Mouse (Mus musculus): ENCODE results near the gene Gm13289.
"Not testable (repeated sequence)": the region's sequence is repeated elsewhere in the genome, so short reads cannot be mapped to it uniquely, and the experiment has no call there.

The Gm13289 gene

GRCm38 (mm10) chr4:88776622-88777021 is at the start of gene Gm13289:
Gene Gm13289, plus strand, starts transcription at chr4:88776922.
- DNase-seq (ENCODE audit: low read depth, low spot score): not testable (repeated sequence)

GRCm38 (mm10) chr4:88727324-88727723 is 49.4 kb upstream of the Gm13289 start:
- peak; percentile 46 for DNase-seq (ENCODE audit: low read depth, low spot score)

GRCm38 (mm10) chr4:88738480-88738879 is 38.2 kb upstream of the Gm13289 start:
- DNase-seq (ENCODE audit: low read depth, low spot score): peak; percentile 70

GRCm38 (mm10) chr4:88739036-88739435 is 37.7 kb upstream of the Gm13289 start:
- no peak for DNase-seq (ENCODE audit: low read depth, low spot score)

- DNase-seq (ENCODE audit: low read depth, low spot score): no peak
Observed at GRCm38 (mm10) chr4:88741426-88741825, 35.3 kb upstream of the Gm13289 start.

- no peak for DNase-seq (ENCODE audit: low read depth, low spot score)
Observed at GRCm38 (mm10) chr4:88742771-88743371, 33.9 kb upstream of the Gm13289 start.

GRCm38 (mm10) chr4:88744207-88744606 is 32.5 kb upstream of the Gm13289 start:
- DNase-seq (ENCODE audit: low read depth, low spot score): peak; percentile 28

GRCm38 (mm10) chr4:88749926-88750325 is 26.8 kb upstream of the Gm13289 start:
- DNase-seq (ENCODE audit: low read depth, low spot score): no peak

GRCm38 (mm10) chr4:88754818-88755340 is 21.8 kb upstream of the Gm13289 start, which contains the start of gene Gm13271:
Gene Gm13271, plus strand, starts transcription at chr4:88754868.
- not testable (repeated sequence) for DNase-seq (ENCODE audit: low read depth, low spot score)

- peak; percentile 2 for DNase-seq (ENCODE audit: low read depth, low spot score)
Observed at GRCm38 (mm10) chr4:88756581-88757513, 19.9 kb upstream of the Gm13289 start.

- not testable (repeated sequence) for DNase-seq (ENCODE audit: low read depth, low spot score)
Observed at GRCm38 (mm10) chr4:88757628-88758031, 19.1 kb upstream of the Gm13289 start.

- not testable (repeated sequence) for DNase-seq (ENCODE audit: low read depth, low spot score)
Observed at GRCm38 (mm10) chr4:88758751-88759150, 18.0 kb upstream of the Gm13289 start.

GRCm38 (mm10) chr4:88759610-88760268 is 17.0 kb upstream of the Gm13289 start, which contains the start of gene Gm13283:
Gene Gm13283, plus strand, starts transcription at chr4:88760119.
- peak; percentile 4 for DNase-seq (ENCODE audit: low read depth, low spot score)

- DNase-seq (ENCODE audit: low read depth, low spot score): not testable (repeated sequence)
Observed at GRCm38 (mm10) chr4:88760431-88760830, 16.3 kb upstream of the Gm13289 start.

- not testable (repeated sequence) for DNase-seq (ENCODE audit: low read depth, low spot score)
Observed at GRCm38 (mm10) chr4:88761776-88762175, 14.9 kb upstream of the Gm13289 start.

GRCm38 (mm10) chr4:88762341-88762740 is 14.4 kb upstream of the Gm13289 start:
- DNase-seq (ENCODE audit: low read depth, low spot score): not testable (repeated sequence)

GRCm38 (mm10) chr4:88763384-88764018 is 13.2 kb upstream of the Gm13289 start:
- peak; percentile 1 for DNase-seq (ENCODE audit: low read depth, low spot score)

- DNase-seq (ENCODE audit: low read depth, low spot score): not testable (repeated sequence)
Observed at GRCm38 (mm10) chr4:88773534-88773933, 3.2 kb upstream of the Gm13289 start, which contains the start of gene Gm13290. Gene Gm13290, plus strand, starts transcription at chr4:88773834.

GRCm38 (mm10) chr4:88779550-88779949 is 2.8 kb downstream of the Gm13289 start, which contains the start of gene Gm13272:
Gene Gm13272, plus strand, starts transcription at chr4:88779850.
- not testable (repeated sequence) for DNase-seq (ENCODE audit: low read depth, low spot score)

- DNase-seq (ENCODE audit: low read depth, low spot score): not testable (repeated sequence)
Observed at GRCm38 (mm10) chr4:88780320-88780719, 3.6 kb downstream of the Gm13289 start.

GRCm38 (mm10) chr4:88781831-88782230 is 5.1 kb downstream of the Gm13289 start, which contains the start of gene Ifnz:
Gene Ifnz, plus strand, starts transcription at chr4:88782131.
- not testable (repeated sequence) for DNase-seq (ENCODE audit: low read depth, low spot score)
